Mouse (Mus musculus): Measurements from ENCODE around the gene Eif3d.
"Not testable (repeated sequence)": the region's sequence is repeated elsewhere in the genome, so short reads cannot be mapped to it uniquely, and the experiment has no call there.

Gene Eif3d

DNA sequence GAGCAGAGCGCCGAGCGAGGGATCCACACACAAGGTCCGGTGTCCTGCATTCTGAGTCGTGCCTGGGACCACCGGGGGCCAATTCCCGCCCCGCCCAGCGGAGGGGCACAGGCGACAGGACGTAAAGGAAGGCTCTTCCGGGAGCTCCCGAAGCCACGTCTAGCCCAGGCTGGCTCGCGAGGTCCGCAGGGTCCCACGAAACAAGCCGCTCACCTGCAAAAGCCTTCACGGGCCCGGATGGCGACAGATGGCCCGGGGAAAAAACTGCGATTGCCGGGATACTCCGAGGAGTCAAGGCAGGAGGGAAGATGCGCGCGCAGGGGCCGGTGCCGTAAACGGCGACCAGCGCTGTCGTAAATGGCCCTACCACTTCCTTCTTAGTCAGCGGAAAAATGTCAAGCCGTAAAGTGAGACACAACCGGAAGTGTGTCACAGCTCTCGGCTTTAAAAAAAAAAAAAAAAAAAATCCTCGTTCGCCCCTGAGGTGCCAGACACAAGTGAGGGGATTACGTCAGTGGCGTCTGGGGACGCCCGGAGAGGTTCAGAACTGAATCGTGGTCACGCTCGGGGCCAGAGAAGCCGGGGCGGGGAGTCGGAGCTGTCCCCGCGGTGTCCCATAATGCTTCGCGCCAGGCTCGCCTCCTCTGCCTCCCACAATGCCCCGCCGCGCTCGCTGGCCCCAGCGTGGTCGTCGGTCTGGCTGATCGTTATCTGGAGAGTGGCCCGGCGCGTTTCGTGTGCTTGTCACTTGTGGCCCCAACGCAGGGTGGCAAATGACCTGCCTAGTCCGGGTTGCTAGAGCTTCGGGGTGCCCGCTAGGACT is at the start of gene Eif3d:
Gene Eif3d, minus strand, starts transcription at position 344 of the 823 bp plus-strand sequence.
- DNase-seq = peak; percentile 98

- DNase-seq = peak; percentile 41
These were observed 43.4 kb upstream of the Eif3d start for GRCm38 (mm10) chr15:78014046-78014445.

DNA sequence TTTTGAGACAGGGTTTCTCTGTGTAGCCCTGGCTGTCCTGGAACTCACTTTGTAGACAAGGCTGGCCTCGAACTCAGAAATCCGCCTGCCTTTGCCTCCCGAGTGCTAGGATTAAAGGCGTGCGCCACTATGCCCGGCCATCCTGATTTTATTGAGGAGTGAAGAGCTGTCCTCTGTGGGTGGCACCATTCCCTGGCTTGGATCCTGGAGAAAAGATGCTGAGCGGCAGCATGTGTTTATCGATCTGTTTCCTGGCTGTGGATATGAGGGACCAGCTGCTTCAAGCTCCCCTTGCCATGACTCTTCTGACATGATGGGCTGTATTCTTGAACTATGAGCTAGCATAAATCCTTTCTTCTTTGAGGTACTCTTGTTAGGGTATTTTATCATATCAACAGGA is 37.6 kb upstream of the Eif3d start:
- DNase-seq = not testable (repeated sequence)

GRCm38 (mm10) chr15:78003929-78004328 is 33.3 kb upstream of the Eif3d start:
- DNase-seq = peak; percentile 33

GRCm38 (mm10) chr15:78001400-78001799 is 30.8 kb upstream of the Eif3d start:
- no peak for DNase-seq

DNA sequence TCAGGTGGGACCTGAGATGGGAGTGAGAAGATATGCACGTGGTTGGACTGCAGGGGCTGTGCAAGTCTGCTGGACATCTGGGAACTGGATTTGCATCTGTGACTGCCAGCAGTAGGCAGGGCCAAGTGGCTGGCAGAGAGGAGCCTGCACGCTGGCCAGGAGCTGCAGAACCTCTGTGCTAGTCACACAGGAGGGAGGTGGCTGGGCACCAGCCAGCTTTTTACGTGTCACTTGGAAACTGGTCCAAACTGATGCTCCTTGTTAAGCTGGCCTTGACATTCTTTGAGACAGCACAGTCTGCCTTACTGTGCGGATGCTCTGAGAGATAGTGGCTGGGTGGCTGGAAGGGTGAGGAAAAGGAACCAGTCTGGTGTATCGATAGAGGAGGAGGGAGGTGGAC is 17.9 kb upstream of the Eif3d start:
- DNase-seq = no peak

GRCm38 (mm10) chr15:77983391-77983790 is 12.8 kb upstream of the Eif3d start:
- no peak for DNase-seq

GRCm38 (mm10) chr15:77982195-77982939 is 11.8 kb upstream of the Eif3d start:
- peak; percentile 91 for DNase-seq

DNA sequence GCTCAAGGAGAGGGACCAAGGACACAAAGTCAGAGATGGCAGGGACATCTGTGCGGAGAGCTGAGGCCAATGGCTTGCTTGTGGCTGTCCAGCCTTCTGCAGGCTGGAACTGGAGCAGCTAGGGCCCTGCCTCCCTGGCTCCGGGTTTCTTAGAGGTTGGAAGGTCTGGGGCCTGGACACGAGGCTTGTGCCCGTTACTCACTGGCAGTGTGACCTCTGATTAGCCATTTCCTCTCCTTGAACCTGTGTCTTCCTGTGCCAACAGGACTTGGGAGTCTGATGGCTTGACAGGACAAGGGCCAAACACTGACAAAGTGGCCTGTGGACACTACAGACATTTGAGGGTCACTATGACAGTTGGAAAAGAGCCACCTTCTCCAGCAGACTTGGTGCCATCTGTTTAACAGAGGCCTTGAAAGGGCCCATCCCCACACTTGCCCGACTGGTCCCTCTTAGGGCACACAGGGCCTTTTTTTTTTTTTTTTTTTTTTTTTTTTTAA is 10.6 kb upstream of the Eif3d start:
- no peak for DNase-seq

GRCm38 (mm10) chr15:77979427-77979865 is 8.8 kb upstream of the Eif3d start:
- DNase-seq = no peak

DNA sequence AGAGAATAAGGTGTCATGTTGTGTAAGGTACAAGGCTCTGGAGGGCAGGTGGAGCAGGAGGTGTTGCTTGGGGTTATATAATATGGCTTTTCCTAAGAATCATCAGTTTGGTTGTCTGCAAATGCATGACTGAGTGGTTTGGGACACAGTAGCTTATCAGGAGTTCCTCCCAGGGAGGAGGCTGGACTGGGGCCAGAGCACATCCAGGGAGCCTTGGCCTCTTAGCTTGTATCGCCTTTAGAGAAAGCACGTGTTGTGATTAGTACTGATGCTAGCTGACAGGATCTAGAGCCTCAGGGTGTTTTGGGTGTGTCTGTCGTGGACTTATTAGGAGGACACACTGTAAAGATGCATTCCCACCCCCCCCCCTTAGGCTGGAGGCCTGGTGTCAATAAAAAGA is 7.0 kb upstream of the Eif3d start:
- DNase-seq = no peak

DNA sequence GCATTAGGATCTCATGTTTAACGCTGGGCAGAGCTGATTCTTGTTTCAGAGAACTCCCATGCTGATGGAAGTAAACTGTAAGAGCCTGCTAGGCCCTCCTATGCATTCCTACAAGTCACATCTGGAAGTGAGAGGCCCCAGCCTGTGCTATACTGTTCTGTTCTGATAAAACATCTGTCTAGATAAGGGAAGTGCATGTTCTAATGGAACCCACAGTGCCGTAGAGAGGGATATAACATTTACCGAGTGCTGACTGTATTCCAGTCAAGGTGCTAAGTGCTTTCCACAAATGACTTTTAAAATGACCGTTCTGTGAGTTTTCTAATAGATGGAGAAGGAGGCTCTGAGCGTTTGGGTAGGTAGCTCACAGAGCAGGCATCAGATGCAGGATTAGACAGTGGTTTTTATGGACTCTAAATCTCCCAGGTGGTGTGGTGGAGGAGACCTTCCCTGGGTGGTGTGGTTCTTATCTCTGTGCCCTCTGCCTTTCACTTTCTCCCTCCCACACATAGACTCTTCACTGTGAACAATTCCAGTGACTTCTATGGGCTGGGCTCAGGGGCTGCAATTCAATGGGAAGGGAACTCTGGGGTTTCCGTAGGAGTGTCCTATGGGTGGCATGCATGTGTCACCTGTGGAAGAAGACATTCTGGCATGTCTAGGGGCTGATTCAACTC is 3.7 kb upstream of the Eif3d start:
- DNase-seq = no peak

DNA sequence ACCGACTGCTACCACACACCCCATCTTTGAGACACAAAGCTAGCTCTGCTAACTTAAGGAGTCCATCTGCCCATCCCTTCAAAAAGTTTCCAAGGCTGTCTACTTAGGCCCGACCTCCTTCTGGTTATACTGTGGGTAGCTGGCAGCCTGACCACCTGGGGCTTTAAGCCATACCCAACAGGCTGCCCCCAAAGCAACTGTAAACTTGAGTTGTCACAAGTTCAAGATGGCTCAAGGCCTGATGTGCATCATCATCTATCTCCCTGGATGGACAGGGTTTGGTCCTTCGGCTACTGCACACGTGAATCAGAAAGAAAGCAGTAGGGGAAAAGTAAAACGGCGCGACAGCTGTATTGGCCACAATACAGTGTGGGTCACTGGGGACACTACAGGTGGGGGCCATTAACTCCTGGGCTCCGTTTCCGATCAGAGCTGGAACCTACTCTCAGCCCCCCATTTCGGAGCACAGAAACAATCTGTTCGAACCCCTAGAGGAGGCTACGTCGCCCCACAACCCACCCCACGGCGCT is 608 bp downstream of the Eif3d start:
- no peak for DNase-seq

DNA sequence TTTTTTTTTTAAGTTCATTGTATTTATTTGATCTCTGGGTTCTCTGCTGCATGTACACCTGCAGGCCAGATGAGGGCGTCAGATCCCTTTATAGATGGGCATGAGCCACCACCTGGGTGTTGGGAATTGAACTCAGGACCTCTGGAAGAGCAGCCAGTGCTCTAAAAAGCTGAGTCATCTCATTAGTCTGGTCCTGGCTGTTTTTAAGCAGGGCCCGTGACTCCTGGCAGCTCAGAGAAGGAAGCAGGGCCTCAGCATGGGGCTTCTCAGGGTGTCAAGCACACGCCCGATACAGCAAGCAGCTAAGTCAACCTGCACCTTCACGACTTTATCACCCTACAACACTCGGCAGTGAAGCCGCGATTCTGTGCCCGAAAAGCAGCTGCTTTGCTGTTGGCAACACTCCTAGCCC is 5.5 kb downstream of the Eif3d start:
- DNase-seq = no peak

GRCm38 (mm10) chr15:77962447-77962846 is 8.2 kb downstream of the Eif3d start:
- no peak for DNase-seq

DNA sequence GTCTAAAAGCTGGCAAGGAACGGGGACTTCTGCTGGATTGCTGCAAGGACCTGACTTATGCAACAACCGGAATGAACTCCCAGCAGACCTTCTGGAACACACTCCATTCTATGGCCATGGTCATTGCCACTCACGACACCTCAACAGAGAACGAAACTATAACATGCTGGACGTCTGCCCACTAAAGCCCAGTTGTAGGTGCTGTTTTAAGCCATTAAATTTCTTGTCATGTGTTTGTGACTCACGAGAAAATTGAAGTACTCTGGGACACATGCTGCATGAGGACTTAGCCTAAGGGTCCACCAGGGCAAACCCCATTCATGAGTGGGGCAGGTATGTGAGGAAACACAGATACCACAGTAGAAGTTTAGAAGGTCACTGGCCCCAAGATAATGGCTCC is 9.9 kb downstream of the Eif3d start:
- DNase-seq = no peak

DNA sequence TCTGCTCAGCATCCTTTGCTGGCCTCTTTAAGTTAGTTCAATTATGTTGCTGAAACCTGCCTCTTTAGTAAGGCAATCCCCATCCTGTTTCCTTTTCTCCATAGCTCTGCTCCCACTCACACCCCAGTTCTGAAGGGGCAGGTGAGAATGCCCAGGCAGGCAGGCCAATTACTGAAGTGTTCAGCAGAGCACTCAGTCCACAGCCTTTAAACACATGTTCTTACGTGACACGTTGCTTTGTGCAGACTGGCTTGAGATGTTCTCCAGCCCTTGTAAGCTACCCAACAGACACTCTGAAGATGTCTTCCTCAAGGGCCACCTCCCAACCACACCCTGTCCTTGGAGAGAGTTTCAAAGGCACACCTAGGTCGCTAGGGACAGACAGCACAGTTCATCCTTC is 12.5 kb downstream of the Eif3d start:
- no peak for DNase-seq

DNA sequence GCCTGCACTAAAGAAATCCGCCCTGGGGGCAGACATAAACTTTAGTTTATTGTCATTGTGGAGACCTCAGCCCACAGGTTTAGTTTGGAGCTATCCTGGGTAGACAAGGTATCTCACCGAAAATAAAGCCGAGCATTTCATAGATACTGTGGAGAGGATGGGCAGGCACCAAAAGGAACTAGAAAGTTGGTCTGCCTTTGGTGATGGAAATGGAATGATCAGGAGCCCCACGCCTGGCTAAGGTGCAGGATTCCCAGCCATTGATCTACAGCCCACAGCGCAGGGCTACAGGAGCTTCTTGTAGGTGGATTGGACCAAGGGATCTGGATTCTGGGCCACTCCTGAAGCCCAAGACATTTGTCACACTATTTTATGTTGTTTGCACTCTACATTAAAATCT is 13.0 kb downstream of the Eif3d start:
- no peak for DNase-seq

DNA sequence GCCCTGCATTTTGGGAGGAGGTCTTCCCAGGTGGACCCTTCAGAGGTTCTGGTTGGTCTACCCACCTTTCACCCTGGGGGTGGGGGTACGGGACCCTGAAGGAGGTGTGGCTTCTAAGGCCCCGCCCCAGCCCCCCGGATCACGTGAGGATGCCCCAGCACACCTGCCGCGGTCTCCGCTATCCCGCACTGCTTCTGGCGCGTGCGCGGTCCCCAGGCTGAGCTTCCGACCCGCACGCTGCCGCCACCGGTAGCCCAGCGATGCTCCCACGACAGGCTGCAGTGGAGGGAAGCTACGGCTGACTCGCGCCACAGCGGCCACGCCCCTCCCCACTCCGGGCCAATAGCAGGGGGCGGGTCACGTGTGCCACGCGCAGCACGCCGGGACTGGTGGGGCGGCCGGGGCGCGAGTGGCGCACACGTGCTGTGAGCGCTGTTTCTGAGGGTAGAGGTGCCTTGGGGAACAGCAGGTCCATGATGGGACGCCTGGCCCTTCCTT is 14.2 kb downstream of the Eif3d start, which contains the start of gene Foxred2:
Gene Foxred2, minus strand, starts transcription at position 319 of the 498 bp plus-strand sequence.
- peak; percentile 87 for DNase-seq

DNA sequence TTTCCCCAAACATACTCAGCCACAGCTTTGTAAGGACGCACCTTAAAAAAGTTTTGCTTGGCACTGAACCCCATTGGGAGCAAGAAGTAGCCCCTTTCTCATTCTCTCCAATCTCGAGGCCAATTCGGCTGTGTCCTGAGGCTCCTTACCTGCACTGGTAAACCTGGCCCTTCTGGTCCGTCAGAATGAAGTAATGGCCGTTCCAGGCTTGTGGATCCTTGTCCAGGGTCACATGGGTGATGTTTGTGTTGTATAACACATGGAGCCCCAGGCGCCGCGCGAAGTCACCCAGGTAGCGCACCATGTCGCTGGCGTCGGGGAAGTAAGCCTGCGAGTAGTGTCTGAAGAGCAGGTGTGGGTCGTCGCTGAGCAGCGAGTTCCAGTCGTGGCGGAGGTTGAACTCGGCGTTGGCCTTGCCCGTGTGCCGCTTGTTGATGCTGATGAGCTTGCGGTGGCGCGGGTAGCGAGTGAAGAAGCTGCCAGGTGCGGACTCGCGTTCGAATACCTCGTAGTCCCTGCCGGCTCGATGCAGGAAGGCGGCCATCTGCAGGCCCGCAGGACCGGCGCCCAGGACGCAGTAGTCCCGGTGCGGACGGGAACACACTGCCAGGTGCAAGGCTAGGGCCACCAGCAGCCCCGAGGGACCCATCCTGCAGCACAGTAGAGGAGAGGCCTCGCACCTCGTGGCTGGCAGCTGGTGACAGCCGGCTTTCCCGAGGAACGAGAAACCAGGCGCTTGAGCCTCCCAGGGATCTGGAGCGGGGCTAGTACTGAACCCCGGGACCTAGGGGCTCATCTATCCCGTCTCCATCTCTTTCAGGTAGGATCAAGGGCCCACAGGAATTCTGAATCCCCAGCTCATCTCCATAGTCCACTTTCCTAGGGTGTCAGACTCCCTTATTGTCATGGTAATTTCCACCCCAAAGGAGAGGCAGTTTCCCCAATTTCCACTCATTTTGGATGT is 14.9 kb downstream of the Eif3d start:
- DNase-seq = peak; percentile 61

GRCm38 (mm10) chr15:77954362-77954761 is 16.3 kb downstream of the Eif3d start:
- no peak for DNase-seq

DNA sequence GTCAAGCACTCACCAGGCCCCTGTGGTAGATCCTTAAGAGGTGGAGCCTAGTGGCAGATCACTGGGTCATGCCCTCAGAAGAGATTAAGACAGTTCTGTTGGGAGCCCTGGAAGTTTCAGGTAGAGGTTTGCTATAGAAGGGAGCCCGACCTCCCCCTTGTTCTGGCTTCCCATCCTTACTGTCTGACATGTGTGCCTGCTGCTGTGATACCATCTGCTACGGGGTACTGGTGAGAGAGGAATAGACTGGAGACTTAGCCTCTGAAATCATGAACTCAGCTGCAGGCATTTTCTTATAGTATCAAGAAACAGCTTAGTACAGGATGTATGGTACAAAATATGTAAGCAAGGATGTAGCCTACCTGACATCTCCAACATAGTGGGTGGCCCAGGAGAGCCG is 17.7 kb downstream of the Eif3d start:
- DNase-seq = peak; percentile 67
